Comparison of ENCODE assay signal across 17 mouse cellular contexts in the genomic region with DNA sequence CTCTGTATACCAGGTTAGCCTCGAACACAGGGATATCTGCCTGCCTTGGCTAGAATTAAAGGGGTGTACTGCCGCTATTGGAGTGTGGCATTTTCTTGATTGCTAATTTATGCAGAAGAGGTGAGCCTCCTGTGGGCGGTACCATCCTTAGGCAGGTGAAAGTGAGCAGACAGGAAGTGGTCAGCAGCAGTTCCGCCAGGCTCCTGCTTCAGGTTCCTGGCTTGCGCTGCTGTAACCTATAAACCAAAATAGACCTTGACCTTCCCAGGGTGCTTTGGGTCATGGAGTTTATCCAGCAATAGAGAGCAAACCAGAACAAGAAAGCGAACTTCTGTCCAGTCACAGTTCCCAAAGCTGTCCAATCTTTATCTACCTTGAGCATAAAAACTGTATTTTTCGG. TPM values are rescaled to one million over a fixed set of nuclear protein-coding genes. Genes with fewer than 3 reads are reported as not detected.
DNase-seq lines count a peak whose midpoint lies in the region; ATAC-seq and TF ChIP-seq lines count a peak whose summit lies in the region.
"Had no signal": no experiment of that assay in that cellular context is flagged by ENCODE, and none has a peak within 500 bp of the region (broad histone marks: within the 10 kb centered on the region; RNA-seq: fewer than 3 reads in every experiment).

No protein-coding gene starts in this region.

- peak overlapping the region; percentile 91 for H3K4me3 ChIP-seq in megakaryocyte, embryonic 14.5 days (replicated peaks)
- H3K4me3 ChIP-seq in MEL (ENCODE audit: control insufficient read depth in 1 of 2, insufficient read depth in 1 of 2, low read depth in 2 of 2, low read length in 2 of 2): peak overlapping the region; percentile 73 to 88
- H3K4me3 ChIP-seq in liver, embryonic 13.5 days (replicated peaks): peak overlapping the region; percentile 86

- peaks cover 20% of the 10 kb centered on the region for H3K36me3 ChIP-seq in megakaryocyte, embryonic 14.5 days (replicated peaks; ENCODE audit: low read length)
- H3K36me3 ChIP-seq in MEL (ENCODE audit: control insufficient read depth in 1 of 2, insufficient read depth in 2 of 2, low read length in 2 of 2): peaks cover 9 to 60% of the 10 kb centered on the region in 2 experiments
- H3K36me3 ChIP-seq in liver, embryonic 13.5 days: peaks cover 8% of the 10 kb centered on the region
- H3K36me3 ChIP-seq: stomach, embryonic 15.5 days had no signal

- TF ChIP-seq EP300 in MEL (IDR thresholded peaks at IDR 0.05; ENCODE audit: low read depth in 1 of 2, low read length in 2 of 2): no peak; a peak in 1 of 4 replicates

- H3K79me2 ChIP-seq in MEL (ENCODE audit: control insufficient read depth, insufficient read depth, low read length, poor library complexity): peaks cover 32% of the 10 kb centered on the region

- peak overlapping the region; percentile 89 for H3K9ac ChIP-seq in MEL (ENCODE audit: control insufficient read depth, low read depth, low read length, poor library complexity, severe bottlenecking)
- H3K9ac ChIP-seq in liver, embryonic 13.5 days: 0 out of 2 replicates have a peak overlapping the region, but pooled peaks have one; percentile 90
- H3K9ac ChIP-seq: embryonic facial prominence, embryonic 15.5 days; hindbrain, embryonic 14.5 days had no signal

- no peak for TF ChIP-seq RAD21 in MEL (IDR thresholded peaks at IDR 0.05; ENCODE audit: low read depth, low read length)

- TF ChIP-seq CTCF in MEL (IDR thresholded peaks at IDR 0.05 in 2 of 3, conservative IDR thresholded peaks at IDR 0.05 in 1 of 3; ENCODE audit: control insufficient read depth in 1 of 3, insufficient read depth in 1 of 3, low read depth in 2 of 3, low read length in 3 of 3, poor library complexity in 1 of 3, severe bottlenecking in 1 of 3): no peak

- no peak for DNase-seq in MEL (ENCODE audit: low read depth, low spot score)
- DNase-seq in liver, embryonic 13.5 days: no peak
- no peak for DNase-seq in lung, postnatal 10 days
- DNase-seq in right cerebral cortex, postnatal 14 days: no peak
- no peak for DNase-seq in spleen, postnatal 14 days (ENCODE audit: low spot score in 2 of 2)
- DNase-seq: cerebellum, adult 18-20 months; heart, adult 2 months; kidney, adult 8-10 months; kidney, postnatal 4 days; layer of hippocampus, postnatal 36 days had no signal

- peaks cover 53% of the 10 kb centered on the region for H3K4me1 ChIP-seq in megakaryocyte, embryonic 14.5 days
- H3K4me1 ChIP-seq in MEL (ENCODE audit: control insufficient read depth in 1 of 2, insufficient read depth in 2 of 2, low read length in 2 of 2): peaks cover 38 to 47% of the 10 kb centered on the region in 2 experiments
- peaks cover 65% of the 10 kb centered on the region for H3K4me1 ChIP-seq in liver, embryonic 13.5 days (replicated peaks)
- H3K4me1 ChIP-seq: stomach, embryonic 15.5 days had no signal

- ATAC-seq in megakaryocyte, adult 5-6 weeks (ENCODE audit: poor library complexity, severe bottlenecking): no peak
- ATAC-seq in liver, embryonic 13.5 days (ENCODE audit: low read depth): no peak
- ATAC-seq: lung, postnatal 0 days had no signal

- H3K27ac ChIP-seq in MEL (ENCODE audit: control insufficient read depth, low read depth, low read length): peak overlapping the region; percentile 97
- H3K27ac ChIP-seq in liver, embryonic 13.5 days: peak overlapping the region; percentile 90; the same call in 1 of the 2 replicates
- H3K27ac ChIP-seq: embryonic facial prominence, embryonic 15.5 days; forebrain, embryonic 13.5 days; hindbrain, embryonic 14.5 days; stomach, embryonic 15.5 days had no signal

- peak overlapping the region; percentile 83 for H3K4me2 ChIP-seq in liver, embryonic 13.5 days

- no peaks in the 10 kb centered on the region for H3K27me3 ChIP-seq in megakaryocyte, embryonic 14.5 days (replicated peaks)
- no peaks in the 10 kb centered on the region for H3K27me3 ChIP-seq in MEL (ENCODE audit: control insufficient read depth in 1 of 2, insufficient read depth in 2 of 2, low read length in 2 of 2)
- no peaks in the 10 kb centered on the region for H3K27me3 ChIP-seq in liver, embryonic 13.5 days
- H3K27me3 ChIP-seq: embryonic facial prominence, embryonic 15.5 days; stomach, embryonic 15.5 days had no signal

- no peaks in the 10 kb centered on the region for H3K9me3 ChIP-seq in megakaryocyte, embryonic 14.5 days
- H3K9me3 ChIP-seq in MEL (replicated peaks; ENCODE audit: insufficient read depth, low read length): no peaks in the 10 kb centered on the region
- no peaks in the 10 kb centered on the region for H3K9me3 ChIP-seq in liver, embryonic 13.5 days (replicated peaks)
- H3K9me3 ChIP-seq: embryonic facial prominence, embryonic 15.5 days; forebrain, embryonic 13.5 days; stomach, embryonic 15.5 days had no signal

- no peak for TF ChIP-seq POLR2A in MEL (IDR thresholded peaks at IDR 0.05; ENCODE audit: control insufficient read depth in 1 of 2, insufficient read depth in 1 of 2, low read depth in 1 of 2, low read length in 2 of 2, poor library complexity in 1 of 2)

- WGBS in liver, embryonic 13.5 days (ENCODE audit: insufficient replicate concordance): 81% methylated on average over 7 of the region's 7 CpGs

TF ChIP-seq in MEL, 35 proteins besides CTCF, POLR2A, EP300 and RAD21:
- TF ChIP-seq MYC (IDR thresholded peaks at IDR 0.05; ENCODE audit: low read depth, low read length) (no peak), POLR2AphosphoS2 (IDR thresholded peaks at IDR 0.05; ENCODE audit: low read length) (no peak), SMC3 (IDR thresholded peaks at IDR 0.05; ENCODE audit: low read depth, low read length) (no peak), ZKSCAN1 (IDR thresholded peaks at IDR 0.05; ENCODE audit: low read depth, low read length) (no peak), ZMIZ1 (IDR thresholded peaks at IDR 0.05; ENCODE audit: low read depth, low read length) (no peak), MXI1 (IDR thresholded peaks at IDR 0.05; ENCODE audit: low read depth, low read length) (no peak), GATA1 (IDR thresholded peaks at IDR 0.05; ENCODE audit: low read depth, low read length) (no peak), MAX (IDR thresholded peaks at IDR 0.05; ENCODE audit: low read length) (no peak), HCFC1 (IDR thresholded peaks at IDR 0.05; ENCODE audit: low read depth, low read length) (no peak), GABPA (IDR thresholded peaks at IDR 0.05; ENCODE audit: low read depth, low read length) (no peak), USF2 (IDR thresholded peaks at IDR 0.05; ENCODE audit: borderline replicate concordance in 1 of 2, insufficient read depth in 1 of 2, low read depth in 1 of 2, low read length in 2 of 2) (no peak), TBP (IDR thresholded peaks at IDR 0.05; ENCODE audit: low read depth, low read length) (no peak), BHLHE40 (IDR thresholded peaks at IDR 0.05; ENCODE audit: borderline replicate concordance, low read depth, low read length) (no peak), MEF2A (IDR thresholded peaks at IDR 0.05; ENCODE audit: extremely low read depth, insufficient replicate concordance, low read depth, low read length, poor library complexity, severe bottlenecking) (no peak), RCOR1 (IDR thresholded peaks at IDR 0.05; ENCODE audit: low read depth, low read length) (no peak), ZC3H11A (IDR thresholded peaks at IDR 0.05; ENCODE audit: low read depth, low read length) (no peak)

RNA-seq across cellular contexts. Expression of a gene that starts 1.0 kb away (rescaled TPM):
- polyA plus RNA-seq in megakaryocyte, embryonic 14.5 days (2012; ENCODE audit: insufficient read depth, low replicate concordance): 2.2 and 7.5 TPM in 2 replicates
- total RNA-seq in megakaryocyte, adult 5-6 weeks (2015): 56.6 and 63.6 TPM in 2 replicates
- total RNA-seq in megakaryocyte, adult 5-6 weeks (2017): 32.9 and 39.2 TPM in 2 replicates
- 35.4 and 37.9 TPM in 2 replicates for total RNA-seq in MEL (2012; rRNA removed)
- 100 to 1,000 TPM in 1 of 2 experiments, 10 to 100 TPM in 1; 64.3 to 321 TPM for polyA plus RNA-seq in MEL (2012; ENCODE audit: insufficient read depth in 1 of 2, insufficient read length in 2 of 2, low read depth in 1 of 2, low replicate concordance in 2 of 2, missing spikeins in 1 of 2)
- polyA plus RNA-seq in liver, embryonic 13.5 days (2015; fragmentation: Nextera tagmentation; extraction: Ambion mirVana): 23.4 and 29.3 TPM in 2 replicates

RNA-seq across cellular contexts. Expression of a gene that starts 37.4 kb away (rescaled TPM):
- 1.4 TPM in 1 of 2 replicates, not detected in the other for polyA plus RNA-seq in megakaryocyte, embryonic 14.5 days (2012; ENCODE audit: insufficient read depth, low replicate concordance)
- total RNA-seq in megakaryocyte, adult 5-6 weeks (2015): 50.0 and 64.0 TPM in 2 replicates
- total RNA-seq in megakaryocyte, adult 5-6 weeks (2017): 86.5 and 104 TPM in 2 replicates
- total RNA-seq in MEL (2012; rRNA removed): 9.6 and 14.1 TPM in 2 replicates
- 10 to 100 TPM in 1 of 2 experiments, not detected in 1; 12.1 TPM for polyA plus RNA-seq in MEL (2012; ENCODE audit: insufficient read depth in 1 of 2, insufficient read length in 2 of 2, low read depth in 1 of 2, low replicate concordance in 2 of 2, missing spikeins in 1 of 2)
- 10.6 and 13.6 TPM in 2 replicates for polyA plus RNA-seq in liver, embryonic 13.5 days (2015; fragmentation: Nextera tagmentation; extraction: Ambion mirVana)
